Mouse (Mus musculus): ENCODE results near the gene Gm3149. TPM values are rescaled to one million over a fixed set of nuclear protein-coding genes. Genes with fewer than 3 reads are reported as not detected.
A peak's percentile ranks its signal among the peaks of the same experiment; 100 is the strongest.
"Not testable (repeated sequence)": the region's sequence is repeated elsewhere in the genome, so short reads cannot be mapped to it uniquely, and the experiment has no call there.

Gene Gm3149
- total RNA-seq (2021): not detected
- long read RNA-seq, experiment 1: 0 reads
- long read RNA-seq, experiment 2: 0 reads

GRCm38 (mm10) chr14:4316983-4317382 is at the start of gene Gm3149:
TSS of gene Gm3149 (plus strand) at chr14:4317283.
- not testable (repeated sequence) for DNase-seq

DNA sequence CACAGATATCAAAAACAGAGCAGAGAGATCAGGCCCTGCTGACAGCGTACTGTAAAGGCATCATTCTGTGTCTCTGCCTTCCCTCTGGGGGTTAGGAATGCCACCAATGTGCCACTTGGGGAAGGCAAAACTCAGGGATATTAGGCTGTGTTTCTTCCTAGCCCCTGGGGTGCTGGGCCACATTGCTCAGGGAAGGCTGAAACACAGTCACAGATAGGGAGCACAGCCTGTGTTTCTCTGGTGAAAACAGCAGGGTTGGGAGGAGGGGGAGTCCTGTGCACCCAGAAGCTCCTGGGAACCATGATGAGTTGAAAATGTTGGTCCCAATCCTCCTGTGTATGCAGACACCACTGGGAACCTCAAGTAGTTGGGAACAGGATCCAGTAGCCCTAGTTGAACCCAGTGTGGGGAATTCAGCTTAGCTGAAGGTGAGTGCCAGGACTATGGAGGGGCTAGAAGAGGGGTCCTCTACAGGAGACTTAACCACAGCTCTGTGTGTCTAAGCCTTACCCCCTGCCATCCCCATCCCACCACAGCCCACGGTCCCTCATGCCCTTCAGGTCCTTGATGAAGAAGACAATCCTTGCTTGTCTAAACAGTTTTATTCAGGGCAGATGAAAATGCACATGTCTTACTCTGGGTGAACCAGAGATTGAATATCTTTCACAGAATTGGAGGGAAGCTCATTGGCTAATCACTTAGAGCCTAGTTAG is 47.7 kb upstream of the Gm3149 start:
- peak; percentile 8 for DNase-seq

DNA sequence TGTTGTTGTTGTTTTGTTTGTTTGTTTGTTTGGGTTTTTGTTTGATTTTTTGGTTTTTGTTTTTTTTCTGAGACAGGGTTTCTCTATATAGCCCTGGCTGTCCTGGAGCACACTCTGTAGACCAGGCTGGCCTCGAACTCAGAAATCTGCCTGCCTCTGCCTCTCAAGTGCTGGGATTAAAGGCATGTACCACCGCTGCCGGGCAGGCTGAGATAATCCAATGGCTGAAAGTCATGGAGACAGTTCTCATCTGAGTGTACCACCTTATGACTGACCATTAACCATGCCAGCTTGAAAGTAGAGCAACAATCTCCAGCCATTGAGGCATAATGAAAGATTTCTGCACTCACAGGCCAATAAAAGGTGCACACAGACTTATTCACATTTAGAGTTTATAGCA is 37.3 kb upstream of the Gm3149 start:
- not testable (repeated sequence) for DNase-seq

DNA sequence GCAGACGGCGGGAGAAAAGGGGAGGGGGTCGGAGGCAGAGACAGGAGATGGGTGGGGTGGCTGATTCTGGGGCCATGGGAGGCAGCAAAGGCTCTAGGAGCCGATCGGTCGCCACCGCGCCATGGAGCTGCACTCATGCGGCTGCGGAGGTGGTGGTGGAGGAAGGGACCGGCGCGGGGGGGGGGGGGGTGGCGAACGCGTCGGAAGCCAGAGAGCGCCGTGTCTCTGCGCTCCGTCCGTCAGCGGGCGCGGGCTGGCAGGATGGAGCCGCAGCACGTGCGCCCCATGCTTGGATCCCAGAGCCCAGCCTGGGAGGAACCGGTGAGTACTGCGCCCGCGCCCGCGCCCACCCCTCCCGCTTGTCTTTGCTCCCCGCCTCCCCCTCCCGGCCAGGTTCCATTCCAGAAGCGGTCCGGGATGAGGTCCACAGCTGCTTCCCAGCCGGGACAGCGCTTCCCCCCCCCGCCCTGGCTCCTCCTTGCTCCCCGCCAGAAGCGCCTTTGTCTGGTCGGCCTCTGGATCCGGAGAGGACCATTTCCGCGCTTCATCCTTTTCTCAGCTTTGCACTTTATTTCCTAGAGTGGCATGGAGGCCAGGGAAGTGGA is 17.5 kb downstream of the Gm3149 start, which contains the start of gene 2610042L04Rik:
TSS of gene 2610042L04Rik (plus strand) at position 288 of the 605 bp plus-strand sequence.
- not testable (repeated sequence) for DNase-seq

- DNase-seq: not testable (repeated sequence)
Observed at GRCm38 (mm10) chr14:4335506-4335905, 18.4 kb downstream of the Gm3149 start.

DNA sequence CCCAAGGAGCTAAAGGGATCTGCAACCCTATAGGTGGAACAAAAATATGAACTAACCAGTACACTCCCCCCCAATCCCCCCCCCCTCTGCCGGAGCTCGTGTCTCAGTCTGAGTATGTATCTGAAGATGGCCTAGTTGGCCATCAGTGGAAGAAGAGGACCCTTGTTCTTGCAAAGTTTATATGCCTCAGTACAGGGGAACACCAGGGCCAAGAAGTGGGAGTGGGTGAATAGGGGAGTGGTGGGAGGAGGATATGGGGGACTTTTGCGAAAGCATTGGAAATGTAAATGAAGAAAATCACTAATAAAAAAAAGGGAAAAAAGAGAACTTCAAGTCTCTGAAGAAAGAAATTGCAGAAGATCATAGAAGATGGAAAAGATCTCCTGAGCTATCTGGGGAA is 51.9 kb downstream of the Gm3149 start:
- DNase-seq: not testable (repeated sequence)

DNA sequence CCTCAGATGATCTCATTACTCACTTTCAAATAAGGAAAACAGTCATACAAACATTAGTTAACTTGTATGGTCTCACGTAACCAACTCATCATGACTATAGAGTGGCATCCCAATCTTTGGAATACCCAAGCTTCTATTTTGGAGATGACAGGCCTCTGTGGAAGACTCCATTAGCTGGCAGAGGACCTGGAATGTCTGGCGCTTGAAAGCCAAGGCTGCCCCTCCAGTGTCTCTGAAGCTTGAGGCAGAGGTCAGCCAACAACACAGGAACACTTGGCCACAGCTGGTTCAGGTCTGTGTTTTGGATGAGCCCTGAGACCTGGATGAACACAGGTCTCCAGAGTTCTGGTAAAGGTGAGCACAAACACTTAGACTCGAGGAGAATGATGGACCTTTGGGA is 52.6 kb downstream of the Gm3149 start:
- not testable (repeated sequence) for DNase-seq

Other genes with a start within 250 kb of the Gm3149 start
- gene Gm3115, start 233.2 kb upstream of the Gm3149 start, total RNA-seq (2021): under 1 TPM in 1 of 2 experiments, not detected in 1; 0.16 TPM
- gene Gm8108, start 206.8 kb upstream of the Gm3149 start, total RNA-seq (2021): under 1 TPM in 1 of 2 experiments, not detected in 1; 0.40 TPM
- not detected for gene Gm3127, start 152.3 kb upstream of the Gm3149 start, total RNA-seq (2021)
- gene Gm2974, start 134.7 kb upstream of the Gm3149 start, total RNA-seq (2021): not detected
- not detected for gene Gm3138, start 67.7 kb upstream of the Gm3149 start, total RNA-seq (2021)
- not detected for gene 2610042L04Rik, start 17.5 kb downstream of the Gm3149 start, total RNA-seq (2021)
- not detected for gene Gm3159, start 80.2 kb downstream of the Gm3149 start, total RNA-seq (2021)
- not detected for gene Gm3164, start 98.2 kb downstream of the Gm3149 start, total RNA-seq (2021)
- gene Gm3173, start 113.7 kb downstream of the Gm3149 start, total RNA-seq (2021): not detected
- not detected for gene Gm3182, start 164.5 kb downstream of the Gm3149 start, total RNA-seq (2021)
- gene Gm3047, start 238.1 kb downstream of the Gm3149 start, total RNA-seq (2021): not detected